Mouse (Mus musculus) B cell, adult 67 days (primary cell): Measurements from ENCODE around the gene Lrrc43. TPM values are rescaled to one million over a fixed set of nuclear protein-coding genes. Genes with fewer than 3 reads are reported as not detected.

Experiments
- total RNA-seq, 2 experiments: library from RNA; stranded (reverse); gene quantifications; 4 replicates each; pipeline ENCODE4 v1.2.4; 2023

The Lrrc43 gene
- not detected for total RNA-seq

GRCm38 (mm10) chr5:123489112-123489785, at the start of gene Lrrc43, which contains the start of gene Il31:
Gene Lrrc43 (plus strand): TSS chr5:123489305.
Gene Il31 (minus strand): TSS chr5:123489489.

GRCm38 (mm10) chr5:123510160-123510559, 21.1 kb downstream of the Lrrc43 start, which contains the start of gene B3gnt4:
Gene B3gnt4 (plus strand): TSS chr5:123510460.

GRCm38 (mm10) chr5:123523692-123524392, 34.7 kb downstream of the Lrrc43 start, which contains the start of gene Diablo:
Gene Diablo (minus strand): TSS chr5:123524176.

GRCm38 (mm10) chr5:123525281-123525680, 36.2 kb downstream of the Lrrc43 start, which contains the start of gene Gm49027:
Gene Gm49027 (minus strand): TSS chr5:123525488.

Other genes with a start within 250 kb of the Lrrc43 start
- gene Wdr66, start 237.2 kb upstream of the Lrrc43 start, total RNA-seq = 1 to 10 TPM; 2.4 to 2.5 TPM
- 10 to 100 TPM; 59.8 to 62.5 TPM for gene Bcl7a, start 145.5 kb upstream of the Lrrc43 start, total RNA-seq
- gene Mlxip, start 94.5 kb upstream of the Lrrc43 start, total RNA-seq = 100 to 1,000 TPM; 118 to 151 TPM
- not detected for gene Il31, start 184 bp downstream of the Lrrc43 start, total RNA-seq
- not detected for gene B3gnt4, start 21.2 kb downstream of the Lrrc43 start, total RNA-seq
- 10 to 100 TPM; 75.1 to 79.2 TPM for gene Diablo, start 34.9 kb downstream of the Lrrc43 start, total RNA-seq
- 10 to 100 TPM in 1 of 2 experiments, 1 to 10 TPM in 1; 5.0 to 10.8 TPM for gene Gm49027, start 36.2 kb downstream of the Lrrc43 start, total RNA-seq
- gene Vps33a, start 83.7 kb downstream of the Lrrc43 start, total RNA-seq = 10 to 100 TPM; 43.5 to 50.7 TPM
- 10 to 100 TPM; 27.7 to 28.2 TPM for gene Clip1, start 195.3 kb downstream of the Lrrc43 start, total RNA-seq
- gene Zcchc8, start 231.8 kb downstream of the Lrrc43 start, total RNA-seq = 10 to 100 TPM; 76.7 to 80.6 TPM